Mouse (Mus musculus): Measurements from ENCODE around the gene Ssu2. TPM values are rescaled to one million over a fixed set of nuclear protein-coding genes. Genes with fewer than 3 reads are reported as not detected.

The Ssu2 gene
- total and polyA plus RNA-seq, 3 experiments = not detected

GRCm38 (mm10) chr6:112331223-112331598 lies 56.6 kb downstream of the Ssu2 start:
- no peak for TF ChIP-seq TAL1 (conservative IDR thresholded peaks at IDR 0.05; ENCODE audit: low read depth, low read length)
- TF ChIP-seq GATA2 (IDR thresholded peaks at IDR 0.05; ENCODE audit: borderline replicate concordance, low read depth, low read length) = no peak
- no peak for TF ChIP-seq CTCF (IDR thresholded peaks at IDR 0.05; ENCODE audit: low read depth, low read length)
- no peak for TF ChIP-seq POLR2AphosphoS5 (IDR thresholded peaks at IDR 0.05; ENCODE audit: insufficient replicate concordance, low read depth, low read length)
- no peak for TF ChIP-seq GATA1 (IDR thresholded peaks at IDR 0.05; ENCODE audit: borderline replicate concordance, low read length)
- Histone ChIP-seq H3K4me3 (ENCODE audit: low read depth, low read length) (no peak overlapping the region), H3K9me3 (replicated peaks) (peaks cover 29% of the 10 kb centered on the region), H3K36me3 (replicated peaks) (no peaks in the 10 kb centered on the region), H3K4me1 (ENCODE audit: insufficient read depth, low read depth, low read length) (no peaks in the 10 kb centered on the region), H3K27me3 (ENCODE audit: insufficient read depth, low read length) (no peaks in the 10 kb centered on the region)
- ATAC-seq (ENCODE audit: extremely low read depth, insufficient number of reproducible peaks, low FRiP score, poor library complexity, severe bottlenecking) = no peak
- DNase-seq (ENCODE audit: low spot score) = no peak

- peaks cover 29% of the 10 kb centered on the region for H3K9me3 ChIP-seq (replicated peaks)
- no peaks in the 10 kb centered on the region for H3K36me3 ChIP-seq (replicated peaks)
- ATAC-seq (ENCODE audit: extremely low read depth, insufficient number of reproducible peaks, low FRiP score, poor library complexity, severe bottlenecking) = no peak
- DNase-seq (ENCODE audit: low spot score) = no peak
- H3K4me1 ChIP-seq (ENCODE audit: insufficient read depth, low read depth, low read length) = no peaks in the 10 kb centered on the region
- H3K4me3 ChIP-seq (ENCODE audit: low read depth, low read length) = no peak overlapping the region
- TF ChIP-seq CTCF (IDR thresholded peaks at IDR 0.05; ENCODE audit: low read depth, low read length) (no peak), POLR2AphosphoS5 (IDR thresholded peaks at IDR 0.05; ENCODE audit: insufficient replicate concordance, low read depth, low read length) (no peak), TAL1 (conservative IDR thresholded peaks at IDR 0.05; ENCODE audit: low read depth, low read length) (no peak)
- H3K27me3 ChIP-seq (ENCODE audit: insufficient read depth, low read length) = no peaks in the 10 kb centered on the region
These were observed 57.2 kb downstream of the Ssu2 start for GRCm38 (mm10) chr6:112330520-112331222.

GRCm38 (mm10) chr6:112327793-112328192 lies 60.0 kb downstream of the Ssu2 start:
- no peaks in the 10 kb centered on the region for H3K4me1 ChIP-seq (ENCODE audit: insufficient read depth, low read depth, low read length)
- no peak for DNase-seq (ENCODE audit: low spot score)
- ATAC-seq (ENCODE audit: extremely low read depth, insufficient number of reproducible peaks, low FRiP score, poor library complexity, severe bottlenecking) = no peak
- peaks cover 36% of the 10 kb centered on the region for H3K9me3 ChIP-seq (replicated peaks)
- no peaks in the 10 kb centered on the region for H3K36me3 ChIP-seq (replicated peaks)
- H3K27me3 ChIP-seq (ENCODE audit: insufficient read depth, low read length) = no peaks in the 10 kb centered on the region
- TF ChIP-seq CTCF (IDR thresholded peaks at IDR 0.05; ENCODE audit: low read depth, low read length) = no peak
- TF ChIP-seq TAL1 (conservative IDR thresholded peaks at IDR 0.05; ENCODE audit: low read depth, low read length) = no peak
- no peak for TF ChIP-seq POLR2AphosphoS5 (IDR thresholded peaks at IDR 0.05; ENCODE audit: insufficient replicate concordance, low read depth, low read length)
- TF ChIP-seq GATA1 (IDR thresholded peaks at IDR 0.05; ENCODE audit: borderline replicate concordance, low read length) = no peak
- TF ChIP-seq GATA2 (IDR thresholded peaks at IDR 0.05; ENCODE audit: borderline replicate concordance, low read depth, low read length) = no peak
- no peak overlapping the region for H3K4me3 ChIP-seq (ENCODE audit: low read depth, low read length)

GRCm38 (mm10) chr6:112325213-112325612 lies 62.6 kb downstream of the Ssu2 start:
- no peak overlapping the region for H3K4me3 ChIP-seq (ENCODE audit: low read depth, low read length)
- no peaks in the 10 kb centered on the region for H3K36me3 ChIP-seq (replicated peaks)
- DNase-seq (ENCODE audit: low spot score) (no peak), ATAC-seq (ENCODE audit: extremely low read depth, insufficient number of reproducible peaks, low FRiP score, poor library complexity, severe bottlenecking) (no peak)
- H3K9me3 ChIP-seq (replicated peaks) = peaks cover 40% of the 10 kb centered on the region
- no peaks in the 10 kb centered on the region for H3K4me1 ChIP-seq (ENCODE audit: insufficient read depth, low read depth, low read length)
- no peaks in the 10 kb centered on the region for H3K27me3 ChIP-seq (ENCODE audit: insufficient read depth, low read length)
- TF ChIP-seq POLR2AphosphoS5 (IDR thresholded peaks at IDR 0.05; ENCODE audit: insufficient replicate concordance, low read depth, low read length) = no peak
- TF ChIP-seq CTCF (IDR thresholded peaks at IDR 0.05; ENCODE audit: low read depth, low read length) = no peak
- no peak for TF ChIP-seq TAL1 (conservative IDR thresholded peaks at IDR 0.05; ENCODE audit: low read depth, low read length)
- TF ChIP-seq GATA2 (IDR thresholded peaks at IDR 0.05; ENCODE audit: borderline replicate concordance, low read depth, low read length) = no peak
- TF ChIP-seq GATA1 (IDR thresholded peaks at IDR 0.05; ENCODE audit: borderline replicate concordance, low read length) = no peak

DNA sequence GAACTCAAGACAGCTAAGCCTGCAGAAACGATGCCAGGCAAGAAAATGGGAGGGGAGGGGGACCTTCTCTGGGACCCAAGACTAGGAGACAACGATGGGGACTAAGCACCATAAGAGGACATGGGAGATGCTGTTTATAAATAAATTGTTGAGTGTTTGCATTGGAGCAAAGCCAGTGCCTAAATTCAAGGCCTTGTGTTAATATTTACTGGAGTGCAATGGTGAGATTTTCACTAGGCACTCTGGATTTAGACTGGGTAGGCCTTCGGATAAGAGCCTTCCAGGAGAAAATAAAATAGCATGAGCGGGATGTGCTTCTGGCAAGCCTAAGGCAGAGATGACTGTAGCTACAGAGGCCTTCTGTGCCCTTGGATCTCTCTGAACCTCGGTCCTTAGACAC lies 64.9 kb downstream of the Ssu2 start:
- Histone ChIP-seq H3K9me3 (replicated peaks) (peaks cover 36% of the 10 kb centered on the region), H3K4me1 (ENCODE audit: insufficient read depth, low read depth, low read length) (no peaks in the 10 kb centered on the region), H3K4me3 (ENCODE audit: low read depth, low read length) (no peak overlapping the region), H3K36me3 (replicated peaks) (no peaks in the 10 kb centered on the region), H3K27me3 (ENCODE audit: insufficient read depth, low read length) (no peaks in the 10 kb centered on the region)
- no peak for TF ChIP-seq TAL1 (conservative IDR thresholded peaks at IDR 0.05; ENCODE audit: low read depth, low read length)
- TF ChIP-seq GATA2 (IDR thresholded peaks at IDR 0.05; ENCODE audit: borderline replicate concordance, low read depth, low read length) = no peak
- TF ChIP-seq GATA1 (IDR thresholded peaks at IDR 0.05; ENCODE audit: borderline replicate concordance, low read length) = no peak
- no peak for TF ChIP-seq CTCF (IDR thresholded peaks at IDR 0.05; ENCODE audit: low read depth, low read length)
- TF ChIP-seq POLR2AphosphoS5 (IDR thresholded peaks at IDR 0.05; ENCODE audit: insufficient replicate concordance, low read depth, low read length) = no peak
- ATAC-seq (ENCODE audit: extremely low read depth, insufficient number of reproducible peaks, low FRiP score, poor library complexity, severe bottlenecking) (no peak), DNase-seq (ENCODE audit: low spot score) (peak; percentile 3)

GRCm38 (mm10) chr6:112320679-112321078 lies 67.1 kb downstream of the Ssu2 start:
- no peaks in the 10 kb centered on the region for H3K27me3 ChIP-seq (ENCODE audit: insufficient read depth, low read length)
- no peak for TF ChIP-seq POLR2AphosphoS5 (IDR thresholded peaks at IDR 0.05; ENCODE audit: insufficient replicate concordance, low read depth, low read length)
- TF ChIP-seq GATA1 (IDR thresholded peaks at IDR 0.05; ENCODE audit: borderline replicate concordance, low read length) = no peak
- TF ChIP-seq GATA2 (IDR thresholded peaks at IDR 0.05; ENCODE audit: borderline replicate concordance, low read depth, low read length) = no peak
- no peak for TF ChIP-seq CTCF (IDR thresholded peaks at IDR 0.05; ENCODE audit: low read depth, low read length)
- TF ChIP-seq TAL1 (conservative IDR thresholded peaks at IDR 0.05; ENCODE audit: low read depth, low read length) = no peak
- no peak for ATAC-seq (ENCODE audit: extremely low read depth, insufficient number of reproducible peaks, low FRiP score, poor library complexity, severe bottlenecking)
- H3K36me3 ChIP-seq (replicated peaks) = no peaks in the 10 kb centered on the region
- H3K4me3 ChIP-seq (ENCODE audit: low read depth, low read length) = no peak overlapping the region
- DNase-seq (ENCODE audit: low spot score) = no peak
- no peaks in the 10 kb centered on the region for H3K4me1 ChIP-seq (ENCODE audit: insufficient read depth, low read depth, low read length)
- peaks cover 50% of the 10 kb centered on the region for H3K9me3 ChIP-seq (replicated peaks)

All from G1E (cell line).